Mouse (Mus musculus): ENCODE measurements around the gene Parvb.
"Not testable (repeated sequence)": the region's sequence is repeated elsewhere in the genome, so short reads cannot be mapped to it uniquely, and the experiment has no call there.

The Parvb gene

GRCm38 (mm10) chr15:84256254-84256850 lies 24.5 kb downstream of the Parvb start:
- DNase-seq (ENCODE audit: low spot score in 2 of 2), result no peak

- no peak for DNase-seq (ENCODE audit: low spot score in 2 of 2)
These were observed 25.0 kb downstream of the Parvb start for GRCm38 (mm10) chr15:84256864-84257263.

GRCm38 (mm10) chr15:84258602-84259355 lies 26.9 kb downstream of the Parvb start:
- DNase-seq (ENCODE audit: low spot score in 2 of 2), result no peak

GRCm38 (mm10) chr15:84260123-84260822 lies 28.4 kb downstream of the Parvb start:
- peak in 1 of 2 experiments; percentile 56 for DNase-seq (ENCODE audit: low spot score in 2 of 2)

- DNase-seq (ENCODE audit: low spot score in 2 of 2), result no peak
These were observed 30.8 kb downstream of the Parvb start for GRCm38 (mm10) chr15:84262630-84263029.

- DNase-seq (ENCODE audit: low spot score in 2 of 2), result no peak
These were observed 31.7 kb downstream of the Parvb start for GRCm38 (mm10) chr15:84263573-84263972.

- no peak for DNase-seq (ENCODE audit: low spot score in 2 of 2)
These were observed 33.3 kb downstream of the Parvb start for GRCm38 (mm10) chr15:84265141-84265540.

GRCm38 (mm10) chr15:84266290-84266689 lies 34.4 kb downstream of the Parvb start:
- DNase-seq (ENCODE audit: low spot score in 2 of 2), result no peak

- DNase-seq (ENCODE audit: low spot score in 2 of 2), result no peak
These were observed 35.9 kb downstream of the Parvb start for GRCm38 (mm10) chr15:84267720-84268260.

- no peak for DNase-seq (ENCODE audit: low spot score in 2 of 2)
These were observed 37.3 kb downstream of the Parvb start for GRCm38 (mm10) chr15:84269107-84269633.

- DNase-seq (ENCODE audit: low spot score in 2 of 2), result no peak
These were observed 38.2 kb downstream of the Parvb start for GRCm38 (mm10) chr15:84270032-84270431.

GRCm38 (mm10) chr15:84270463-84270862 lies 38.6 kb downstream of the Parvb start:
- DNase-seq (ENCODE audit: low spot score in 2 of 2), result no peak

GRCm38 (mm10) chr15:84276066-84276465 lies 44.2 kb downstream of the Parvb start:
- DNase-seq (ENCODE audit: low spot score in 2 of 2), result no peak

- no peak for DNase-seq (ENCODE audit: low spot score in 2 of 2)
These were observed 46.2 kb downstream of the Parvb start for GRCm38 (mm10) chr15:84278091-84278490.

- DNase-seq (ENCODE audit: low spot score in 2 of 2), result no peak
These were observed 46.8 kb downstream of the Parvb start for GRCm38 (mm10) chr15:84278656-84279055.

- DNase-seq (ENCODE audit: low spot score in 2 of 2), result no peak
These were observed 48.5 kb downstream of the Parvb start for GRCm38 (mm10) chr15:84280309-84280708.

- DNase-seq (ENCODE audit: low spot score in 2 of 2), result no peak
These were observed 49.0 kb downstream of the Parvb start for GRCm38 (mm10) chr15:84280712-84281347.

- DNase-seq (ENCODE audit: low spot score in 2 of 2), result no peak
These were observed 50.6 kb downstream of the Parvb start for GRCm38 (mm10) chr15:84282206-84283085.

GRCm38 (mm10) chr15:84284059-84284458 lies 52.2 kb downstream of the Parvb start:
- DNase-seq (ENCODE audit: low spot score in 2 of 2), result no peak

GRCm38 (mm10) chr15:84285453-84285852 lies 53.6 kb downstream of the Parvb start:
- DNase-seq (ENCODE audit: low spot score in 2 of 2), result no peak

GRCm38 (mm10) chr15:84288953-84289352 lies 57.1 kb downstream of the Parvb start:
- DNase-seq (ENCODE audit: low spot score in 2 of 2), result not testable (repeated sequence)
